Mouse (Mus musculus): ENCODE measurements around the gene Pdcd11. TPM values are rescaled to one million over a fixed set of nuclear protein-coding genes. Genes with fewer than 3 reads are reported as not detected.

Pdcd11 gene
- total and polyA plus RNA-seq, 2 experiments from 2014 or later, result 3.8 to 11.0 TPM

- Histone ChIP-seq H3K36me3 (ENCODE audit: insufficient read depth, low read length) (no peaks in the 10 kb centered on the region), H3K27ac (ENCODE audit: low read depth, low read length) (no peak overlapping the region), H3K9me3 (ENCODE audit: low read length) (no peaks in the 10 kb centered on the region), H3K4me3 (ENCODE audit: low read depth, low read length) (no peak overlapping the region), H3K9ac (replicated peaks; ENCODE audit: low read length, poor library complexity, severe bottlenecking) (no peak overlapping the region), H3K27me3 (ENCODE audit: insufficient read depth, low read length) (0 out of 2 replicates have a peak, but pooled peaks cover 3% of the 10 kb centered on the region), H3K4me2 (ENCODE audit: low read depth, low read length, poor library complexity, severe bottlenecking) (no peak overlapping the region), H3K4me1 (ENCODE audit: insufficient read depth, low read length) (no peaks in the 10 kb centered on the region)
- no peak for TF ChIP-seq CTCF (IDR thresholded peaks at IDR 0.05)
- WGBS, result 15% methylated on average over 3 of the region's 3 CpGs
- DNase-seq (ENCODE audit: low spot score) (no peak), ATAC-seq (ENCODE audit: low FRiP score) (no peak)
Measured at GRCm38 (mm10) chr19:47166758-47167157, 76.2 kb downstream of the Pdcd11 start.

GRCm38 (mm10) chr19:47167617-47168214, 77.1 kb downstream of the Pdcd11 start:
- Histone ChIP-seq H3K9me3 (ENCODE audit: low read length) (no peaks in the 10 kb centered on the region), H3K4me1 (ENCODE audit: insufficient read depth, low read length) (no peaks in the 10 kb centered on the region), H3K36me3 (ENCODE audit: insufficient read depth, low read length) (no peaks in the 10 kb centered on the region), H3K27me3 (ENCODE audit: insufficient read depth, low read length) (0 out of 2 replicates have a peak, but pooled peaks cover 3% of the 10 kb centered on the region), H3K4me2 (ENCODE audit: low read depth, low read length, poor library complexity, severe bottlenecking) (no peak overlapping the region), H3K4me3 (ENCODE audit: low read depth, low read length) (no peak overlapping the region), H3K27ac (ENCODE audit: low read depth, low read length) (no peak overlapping the region), H3K9ac (replicated peaks; ENCODE audit: low read length, poor library complexity, severe bottlenecking) (no peak overlapping the region)
- DNase-seq (ENCODE audit: low spot score), result no peak
- no peak for ATAC-seq (ENCODE audit: low FRiP score)
- no peak for TF ChIP-seq CTCF (IDR thresholded peaks at IDR 0.05)
- 42% methylated on average over 7 of the region's 7 CpGs for WGBS

- Histone ChIP-seq H3K36me3 (ENCODE audit: insufficient read depth, low read length) (no peaks in the 10 kb centered on the region), H3K27ac (ENCODE audit: low read depth, low read length) (no peak overlapping the region), H3K4me2 (ENCODE audit: low read depth, low read length, poor library complexity, severe bottlenecking) (peak overlapping the region; percentile 0; the same call in 1 of the 2 replicates), H3K4me1 (ENCODE audit: insufficient read depth, low read length) (no peaks in the 10 kb centered on the region), H3K9me3 (ENCODE audit: low read length) (no peaks in the 10 kb centered on the region), H3K27me3 (ENCODE audit: insufficient read depth, low read length) (0 out of 2 replicates have a peak, but pooled peaks cover 3% of the 10 kb centered on the region), H3K9ac (replicated peaks; ENCODE audit: low read length, poor library complexity, severe bottlenecking) (no peak overlapping the region), H3K4me3 (ENCODE audit: low read depth, low read length) (no peak overlapping the region)
- 5% methylated on average over 13 of the region's 13 CpGs for WGBS
- ATAC-seq (ENCODE audit: low FRiP score) (no peak), DNase-seq (ENCODE audit: low spot score) (peak; percentile 72)
- TF ChIP-seq CTCF (IDR thresholded peaks at IDR 0.05), result peak; percentile 84
Measured at GRCm38 (mm10) chr19:47168223-47168622, 77.7 kb downstream of the Pdcd11 start.

GRCm38 (mm10) chr19:47168793-47169412, 78.3 kb downstream of the Pdcd11 start:
- 0 out of 2 replicates have a peak, but pooled peaks cover 3% of the 10 kb centered on the region for H3K27me3 ChIP-seq (ENCODE audit: insufficient read depth, low read length)
- H3K9ac ChIP-seq (replicated peaks; ENCODE audit: low read length, poor library complexity, severe bottlenecking), result no peak overlapping the region
- H3K27ac ChIP-seq (ENCODE audit: low read depth, low read length), result no peak overlapping the region
- H3K4me1 ChIP-seq (ENCODE audit: insufficient read depth, low read length), result no peaks in the 10 kb centered on the region
- WGBS, result 24% methylated on average over 11 of the region's 11 CpGs
- H3K4me3 ChIP-seq (ENCODE audit: low read depth, low read length), result no peak overlapping the region
- H3K4me2 ChIP-seq (ENCODE audit: low read depth, low read length, poor library complexity, severe bottlenecking), result peak overlapping the region; percentile 0; the same call in 1 of the 2 replicates
- no peaks in the 10 kb centered on the region for H3K36me3 ChIP-seq (ENCODE audit: insufficient read depth, low read length)
- peak; percentile 90 for TF ChIP-seq CTCF (IDR thresholded peaks at IDR 0.05)
- no peak for ATAC-seq (ENCODE audit: low FRiP score)
- DNase-seq (ENCODE audit: low spot score), result peak; percentile 85
- H3K9me3 ChIP-seq (ENCODE audit: low read length), result no peaks in the 10 kb centered on the region

- ATAC-seq (ENCODE audit: low FRiP score) (no peak), DNase-seq (ENCODE audit: low spot score) (peak; percentile 53)
- 56% methylated on average over 3 of the region's 3 CpGs for WGBS
- Histone ChIP-seq H3K36me3 (ENCODE audit: insufficient read depth, low read length) (no peaks in the 10 kb centered on the region), H3K27ac (ENCODE audit: low read depth, low read length) (no peak overlapping the region), H3K4me1 (ENCODE audit: insufficient read depth, low read length) (no peaks in the 10 kb centered on the region), H3K27me3 (ENCODE audit: insufficient read depth, low read length) (no peaks in the 10 kb centered on the region), H3K9ac (replicated peaks; ENCODE audit: low read length, poor library complexity, severe bottlenecking) (no peak overlapping the region), H3K4me3 (ENCODE audit: low read depth, low read length) (no peak overlapping the region), H3K9me3 (ENCODE audit: low read length) (no peaks in the 10 kb centered on the region), H3K4me2 (ENCODE audit: low read depth, low read length, poor library complexity, severe bottlenecking) (no peak overlapping the region)
- TF ChIP-seq CTCF (IDR thresholded peaks at IDR 0.05), result peak; percentile 70
Measured at GRCm38 (mm10) chr19:47174515-47174914, 83.9 kb downstream of the Pdcd11 start.

- H3K9me3 ChIP-seq (ENCODE audit: low read length), result no peaks in the 10 kb centered on the region
- no peaks in the 10 kb centered on the region for H3K36me3 ChIP-seq (ENCODE audit: insufficient read depth, low read length)
- DNase-seq (ENCODE audit: low spot score) (no peak), ATAC-seq (ENCODE audit: low FRiP score) (no peak)
- H3K27ac ChIP-seq (ENCODE audit: low read depth, low read length), result no peak overlapping the region
- WGBS, result 77% methylated on average over 2 of the region's 2 CpGs
- peaks cover 5% of the 10 kb centered on the region; the same call in 1 of the 2 replicates for H3K4me1 ChIP-seq (ENCODE audit: insufficient read depth, low read length)
- H3K4me3 ChIP-seq (ENCODE audit: low read depth, low read length), result no peak overlapping the region
- no peaks in the 10 kb centered on the region for H3K27me3 ChIP-seq (ENCODE audit: insufficient read depth, low read length)
- no peak overlapping the region for H3K9ac ChIP-seq (replicated peaks; ENCODE audit: low read length, poor library complexity, severe bottlenecking)
- H3K4me2 ChIP-seq (ENCODE audit: low read depth, low read length, poor library complexity, severe bottlenecking), result no peak overlapping the region
- peak; percentile 49 for TF ChIP-seq CTCF (IDR thresholded peaks at IDR 0.05)
Measured at GRCm38 (mm10) chr19:47175472-47175871, 84.9 kb downstream of the Pdcd11 start.

Measured in midbrain, postnatal 0 days (tissue).